Mouse (Mus musculus): ENCODE measurements around the gene Atf6b.

DNA sequence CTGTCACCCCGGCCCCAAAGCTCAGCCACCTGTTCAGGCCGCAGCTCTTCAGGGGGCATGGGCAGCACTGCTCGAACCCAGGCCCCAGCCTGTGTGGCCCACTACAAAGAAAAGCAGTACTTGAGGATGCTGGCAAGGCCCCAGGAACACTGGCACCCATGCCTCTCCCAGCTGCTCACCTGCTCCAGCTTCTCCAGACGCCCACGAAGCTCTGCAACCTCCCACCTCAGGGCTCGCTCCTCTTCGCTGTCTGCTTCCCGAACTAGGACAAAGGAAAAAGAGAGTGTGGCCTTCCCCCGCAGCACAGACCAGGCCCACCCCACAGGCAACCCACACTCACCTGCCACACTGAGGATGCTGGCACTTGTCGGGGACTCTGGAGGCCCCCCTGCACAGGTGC is 33.1 kb upstream of the Atf6b start:
- TF ChIP-seq CTCF (IDR thresholded peaks at IDR 0.05; ENCODE audit: insufficient read depth, low read depth, low read length) = no peak
- no peak for TF ChIP-seq POLR2A (IDR thresholded peaks at IDR 0.05; ENCODE audit: insufficient read depth, low read depth, low read length)

All from olfactory bulb, adult 2 months (tissue).